Mouse (Mus musculus) embryonic fibroblast, embryonic 13.5 days (primary cell): ENCODE results near the gene Rap1b.

ENCODE experiments used
- CTCF ChIP-seq: IDR thresholded peaks from 2 replicates; pipeline ENCODE4 v1.5.1; 2011; ENCODE audit warnings: mild to moderate bottlenecking, control low read depth, low read length, moderate library complexity, borderline replicate concordance; ENCODE audit not compliant: insufficient read depth
- POLR2A ChIP-seq: IDR thresholded peaks from 2 replicates; pipeline ENCODE4 v1.6.1; 2011; ENCODE audit warnings: low read depth, mild to moderate bottlenecking, control low read depth, low read length, moderate library complexity

GRCm38 (mm10) chr10:117860361-117860760, 14.5 kb upstream of the Rap1b start:
- no peak for TF ChIP-seq CTCF
- no peak for TF ChIP-seq POLR2A
